Mouse (Mus musculus): ENCODE measurements around the gene Gtf2h2.
A peak's percentile ranks its signal among the peaks of the same experiment; 100 is the strongest.
"Not testable (repeated sequence)": the region's sequence is repeated elsewhere in the genome, so short reads cannot be mapped to it uniquely, and the experiment has no call there.

Gene Gtf2h2

GRCm38 (mm10) chr13:100490424-100490823, 2.0 kb downstream of the Gtf2h2 start:
- DNase-seq (ENCODE audit: low read depth, low spot score), result peak; percentile 28

- DNase-seq (ENCODE audit: low read depth, low spot score), result no peak
These were observed 8.8 kb downstream of the Gtf2h2 start for GRCm38 (mm10) chr13:100483610-100484009.

- no peak for DNase-seq (ENCODE audit: low read depth, low spot score)
These were observed 28.7 kb downstream of the Gtf2h2 start for GRCm38 (mm10) chr13:100463527-100464222.

- DNase-seq (ENCODE audit: low read depth, low spot score), result no peak
These were observed 31.0 kb downstream of the Gtf2h2 start for GRCm38 (mm10) chr13:100461336-100461735.

GRCm38 (mm10) chr13:100452415-100453127, 39.8 kb downstream of the Gtf2h2 start, which contains the start of gene Naip1:
Gene Naip1, minus strand, starts transcription at chr13:100452869.
- not testable (repeated sequence) for DNase-seq (ENCODE audit: low read depth, low spot score)

- no peak for DNase-seq (ENCODE audit: low read depth, low spot score)
These were observed 42.9 kb downstream of the Gtf2h2 start for GRCm38 (mm10) chr13:100449495-100449894.

GRCm38 (mm10) chr13:100440116-100440515, 52.3 kb downstream of the Gtf2h2 start:
- DNase-seq (ENCODE audit: low read depth, low spot score), result no peak

- no peak for DNase-seq (ENCODE audit: low read depth, low spot score)
These were observed 53.7 kb downstream of the Gtf2h2 start for GRCm38 (mm10) chr13:100438701-100439100.

- no peak for DNase-seq (ENCODE audit: low read depth, low spot score)
These were observed 55.0 kb downstream of the Gtf2h2 start for GRCm38 (mm10) chr13:100437322-100437825.

GRCm38 (mm10) chr13:100436556-100437163, 55.7 kb downstream of the Gtf2h2 start:
- DNase-seq (ENCODE audit: low read depth, low spot score), result not testable (repeated sequence)

GRCm38 (mm10) chr13:100419958-100420357, 72.4 kb downstream of the Gtf2h2 start:
- DNase-seq (ENCODE audit: low read depth, low spot score), result not testable (repeated sequence)

- DNase-seq (ENCODE audit: low read depth, low spot score), result no peak
These were observed 78.0 kb downstream of the Gtf2h2 start for GRCm38 (mm10) chr13:100414428-100414827.

Measured in telencephalon, adult 2 months (tissue).